Mouse (Mus musculus) ES-Bruce4 (cell line): ENCODE data around the gene Cirbp. TPM values are rescaled to one million over a fixed set of nuclear protein-coding genes. Genes with fewer than 3 reads are reported as not detected.

Experiments
- H3K27ac ChIP-seq: 2 replicates; pipeline ENCODE4 v1.5.1; 2012; ENCODE audit warnings: low read length, inconsistent platforms; ENCODE audit not compliant: insufficient read depth
- H3K27me3 ChIP-seq: 2 replicates; pipeline ENCODE4 v1.6.1; 2012; ENCODE audit warnings: mild to moderate bottlenecking, low read length, inconsistent platforms; ENCODE audit not compliant: control insufficient read depth, poor library complexity, insufficient read depth, severe bottlenecking
- H3K36me3 ChIP-seq: 2 replicates; pipeline ENCODE4 v1.6.1; 2012; ENCODE audit warnings: inconsistent platforms, mild to moderate bottlenecking, low read length, moderate library complexity; ENCODE audit not compliant: control insufficient read depth, poor library complexity, insufficient read depth, severe bottlenecking
- H3K4me1 ChIP-seq: one replicate; pipeline ENCODE4 v1.8.1; 2011; ENCODE audit warnings: low read length; ENCODE audit not compliant: control insufficient read depth, insufficient read depth
- H3K4me3 ChIP-seq: 2 replicates; pipeline ENCODE4 v1.5.1; 2011; ENCODE audit warnings: low read depth, mild to moderate bottlenecking, low read length
- H3K9ac ChIP-seq: 2 replicates; pipeline ENCODE4 v1.6.1; 2012; ENCODE audit warnings: low read depth, mild to moderate bottlenecking, inconsistent platforms; ENCODE audit not compliant: poor library complexity, severe bottlenecking
- H3K9me3 ChIP-seq: replicated peaks from 2 replicates; pipeline ENCODE4 v1.6.1; 2012; ENCODE audit warnings: mild to moderate bottlenecking, low read length, inconsistent platforms; ENCODE audit not compliant: control insufficient read depth, poor library complexity, insufficient read depth, severe bottlenecking
- CTCF ChIP-seq: IDR thresholded peaks from one replicate; pipeline ENCODE4 v1.8.1; 2011; ENCODE audit warnings: low read depth, low read length
- EP300 ChIP-seq: IDR thresholded peaks from 2 replicates; pipeline ENCODE4 v1.6.1; 2011; ENCODE audit warnings: low read depth, low read length; ENCODE audit not compliant: insufficient read depth
- POLR2A ChIP-seq: IDR thresholded peaks from one replicate; pipeline ENCODE4 v1.8.1; 2011; ENCODE audit warnings: low read length; ENCODE audit not compliant: insufficient read depth
- polyA plus RNA-seq: library from polyadenylated mRNA; stranded (reverse); fragments of >200 nt; gene quantifications from 2 replicates; pipeline ENCODE4 v1.2.4, GENCODE M21; 2011; ENCODE audit warnings: low read depth; ENCODE audit not compliant: missing spikeins, insufficient read depth, insufficient read length

Gene Cirbp
- polyA plus RNA-seq, 1 experiment, result 51.9 TPM

DNA sequence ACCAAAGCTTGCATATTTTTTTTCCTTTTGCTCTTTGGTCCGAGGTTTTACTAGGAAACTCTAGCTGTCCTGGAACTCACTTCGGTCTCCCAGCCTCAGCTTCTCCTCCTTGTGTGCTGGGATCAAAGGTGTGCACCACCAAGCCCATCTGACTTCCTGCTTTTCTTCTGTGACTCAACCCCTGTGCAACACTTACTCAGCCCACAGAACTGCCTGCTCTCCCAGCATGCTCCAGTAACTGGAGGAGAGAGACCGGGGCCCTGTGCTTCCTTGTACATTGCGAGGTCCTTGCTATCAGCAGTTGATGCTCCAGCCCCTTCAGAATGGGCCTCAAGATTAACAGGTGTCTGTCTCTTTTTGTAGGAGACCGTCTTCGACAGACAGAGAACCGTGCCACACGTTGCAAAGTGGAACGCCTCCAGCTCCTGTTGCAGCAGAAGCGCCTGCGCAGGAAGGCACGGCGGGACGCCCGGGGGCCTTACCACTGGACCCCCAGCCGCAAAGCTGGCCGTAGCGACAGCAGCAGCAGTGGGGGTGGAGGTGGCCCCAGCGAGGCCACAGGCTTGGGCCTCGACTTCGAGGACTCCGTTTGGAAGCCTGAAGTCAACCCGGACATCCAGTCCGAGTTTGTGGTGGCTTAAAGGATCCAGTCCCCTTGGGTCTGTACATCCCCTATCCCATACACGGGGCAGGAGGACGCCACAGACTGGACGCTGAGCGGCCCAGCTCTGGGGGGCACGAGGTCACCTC, 9.6 kb upstream of the Cirbp start:
- H3K4me1 ChIP-seq, result peaks cover 11% of the 10 kb centered on the region
- no peak overlapping the region for H3K27ac ChIP-seq
- TF ChIP-seq CTCF (no peak), EP300 (no peak), POLR2A (no peak)
- H3K27me3 ChIP-seq, result no peaks in the 10 kb centered on the region
- peaks cover 39% of the 10 kb centered on the region for H3K36me3 ChIP-seq
- H3K9me3 ChIP-seq, result no peaks in the 10 kb centered on the region
- no peak overlapping the region for H3K9ac ChIP-seq
- H3K4me3 ChIP-seq, result no peak overlapping the region

DNA sequence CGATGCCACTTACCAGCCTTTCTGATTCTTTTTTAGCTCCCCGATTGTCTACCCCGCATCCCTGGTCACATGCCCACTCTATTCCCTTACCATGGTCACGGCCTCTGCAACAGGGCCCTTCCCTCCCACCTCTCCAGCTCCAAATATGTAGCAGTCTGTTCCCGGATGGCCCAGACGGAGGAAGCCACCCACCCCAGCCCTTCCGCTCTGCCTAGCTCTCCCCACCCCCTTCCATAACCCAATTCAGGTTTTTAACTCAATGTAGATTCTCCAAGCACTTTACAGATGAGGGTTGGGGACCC, 9.1 kb upstream of the Cirbp start:
- Histone ChIP-seq H3K9ac (no peak overlapping the region), H3K4me3 (no peak overlapping the region), H3K36me3 (peaks cover 39% of the 10 kb centered on the region), H3K27me3 (no peaks in the 10 kb centered on the region), H3K27ac (no peak overlapping the region), H3K4me1 (peaks cover 11% of the 10 kb centered on the region), H3K9me3 (no peaks in the 10 kb centered on the region)
- TF ChIP-seq POLR2A (no peak), EP300 (no peak), CTCF (no peak)

DNA sequence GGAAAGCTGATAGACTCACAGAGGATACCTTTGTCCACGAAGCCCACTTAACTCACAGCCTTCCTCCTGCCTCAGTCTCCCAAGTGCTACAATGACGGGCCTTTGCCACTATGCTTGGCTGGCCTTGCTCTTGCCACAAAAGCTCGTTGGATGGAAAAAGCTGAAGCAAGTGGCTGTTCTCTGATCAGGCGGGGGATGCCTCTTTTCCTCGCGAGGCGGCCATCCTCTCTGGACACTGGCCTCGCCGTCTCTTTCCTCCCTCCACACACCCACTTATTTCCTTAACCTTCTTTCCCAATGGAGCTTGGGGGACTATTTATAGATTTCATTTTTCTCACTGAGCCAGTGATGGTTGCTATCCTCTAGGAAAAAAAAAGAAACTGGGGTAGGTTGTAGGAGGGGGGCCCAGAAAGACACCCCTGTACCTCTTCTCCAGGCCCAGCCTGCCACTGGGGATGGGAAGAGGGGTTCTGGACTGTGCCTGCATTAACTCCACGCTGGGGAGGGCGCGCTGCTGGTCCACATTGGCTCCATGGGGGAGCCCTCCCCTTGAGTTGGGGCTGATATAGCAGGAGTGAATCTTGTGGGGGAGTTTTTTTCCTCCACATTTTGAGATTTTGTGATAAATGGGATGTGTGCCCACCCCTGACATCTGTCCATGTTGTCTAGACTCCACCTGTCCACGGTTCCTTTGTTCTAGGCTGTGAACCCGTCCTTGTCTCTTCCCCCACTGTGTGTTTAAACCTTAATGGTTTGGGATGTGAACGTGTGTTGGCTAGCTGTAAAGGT, 8.4 kb upstream of the Cirbp start:
- peaks cover 39% of the 10 kb centered on the region for H3K36me3 ChIP-seq

DNA sequence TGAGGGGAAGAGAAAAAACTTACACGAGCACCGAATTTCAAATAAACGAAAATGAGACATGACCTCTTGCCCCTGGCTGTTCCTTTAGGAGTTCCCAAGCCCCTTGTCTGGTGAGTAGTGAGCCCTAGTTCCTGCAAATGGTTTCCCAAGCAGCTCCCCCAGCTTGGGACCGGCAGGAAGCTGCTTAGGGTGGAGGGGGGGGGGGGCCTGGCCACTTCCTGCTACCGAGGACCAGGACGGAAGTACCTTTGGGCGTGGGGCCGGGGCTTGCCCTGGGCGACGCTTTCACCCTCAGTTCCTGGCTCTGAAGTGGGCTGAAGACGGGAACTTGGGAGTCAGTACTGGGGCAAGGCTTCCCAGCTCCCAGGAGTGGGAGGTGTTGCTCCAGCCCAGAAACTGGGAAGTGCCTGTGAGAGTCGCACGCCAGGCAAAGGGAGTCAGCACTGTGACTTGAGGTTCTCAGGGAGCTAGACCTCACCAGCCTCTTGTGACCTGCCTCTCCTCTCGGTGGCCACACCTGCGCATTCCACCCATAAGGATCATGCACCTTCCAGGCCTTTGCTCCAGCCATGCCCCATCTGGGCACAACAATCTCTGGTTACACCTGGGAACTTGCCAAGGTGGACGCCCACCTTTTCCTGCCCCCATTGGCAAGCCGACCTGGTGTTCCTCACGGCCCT, 7.3 kb upstream of the Cirbp start:
- TF ChIP-seq POLR2A, result no peak
- TF ChIP-seq CTCF, result no peak
- TF ChIP-seq EP300, result no peak
- peak overlapping the region; percentile 94 for H3K27ac ChIP-seq
- no peaks in the 10 kb centered on the region for H3K27me3 ChIP-seq
- peaks cover 5% of the 10 kb centered on the region for H3K4me1 ChIP-seq
- no peaks in the 10 kb centered on the region for H3K9me3 ChIP-seq
- peak overlapping the region; percentile 3 for H3K9ac ChIP-seq
- peak overlapping the region; percentile 27 for H3K4me3 ChIP-seq
- peaks cover 38% of the 10 kb centered on the region for H3K36me3 ChIP-seq

More for the DNA sequence above, 8.4 kb upstream of the Cirbp start:
- Histone ChIP-seq H3K4me3 (no peak overlapping the region), H3K27ac (0 out of 2 replicates have a peak overlapping the region, but pooled peaks have one; percentile 10), H3K9me3 (no peaks in the 10 kb centered on the region), H3K9ac (no peak overlapping the region), H3K27me3 (no peaks in the 10 kb centered on the region), H3K4me1 (peaks cover 9% of the 10 kb centered on the region)
- TF ChIP-seq EP300 (no peak), POLR2A (no peak)

GRCm38 (mm10) chr10:80159021-80159560, 6.7 kb upstream of the Cirbp start:
- Histone ChIP-seq H3K4me1 (peaks cover 9% of the 10 kb centered on the region), H3K27ac (peak overlapping the region; percentile 94), H3K4me3 (peak overlapping the region; percentile 57), H3K9me3 (no peaks in the 10 kb centered on the region), H3K9ac (peak overlapping the region; percentile 3), H3K27me3 (no peaks in the 10 kb centered on the region), H3K36me3 (peaks cover 31% of the 10 kb centered on the region)
- TF ChIP-seq POLR2A (no peak), EP300 (no peak), CTCF (no peak)
